9 mouse cellular contexts compared by ENCODE assay signal in genomic region chr5:92461321-92461720, GRCm38 (mm10). TPM values are rescaled to one million over a fixed set of nuclear protein-coding genes. Genes with fewer than 3 reads are reported as not detected.
A peak's percentile ranks its signal among the peaks of the same experiment; 100 is the strongest.
DNase-seq lines count a peak whose midpoint lies in the region; ATAC-seq and TF ChIP-seq lines count a peak whose summit lies in the region.
"Had no signal": no experiment of that assay in that cellular context is flagged by ENCODE, and none has a peak within 500 bp of the region (broad histone marks: within the 10 kb centered on the region; RNA-seq: fewer than 3 reads in every experiment).

No protein-coding gene starts in this region.

- peak; percentile 25; the same call in 1 of the 2 replicates for TF ChIP-seq CTCF in G1E (IDR thresholded peaks at IDR 0.05; ENCODE audit: low read depth, low read length)

- H3K4me1 ChIP-seq in G1E (ENCODE audit: insufficient read depth, low read depth, low read length): peaks cover 25% of the 10 kb centered on the region
- H3K4me1 ChIP-seq: limb, embryonic 13.5 days had no signal

- no peaks in the 10 kb centered on the region for H3K27me3 ChIP-seq in G1E (ENCODE audit: insufficient read depth, low read length)
- H3K27me3 ChIP-seq: limb, embryonic 13.5 days had no signal

- no peak for ATAC-seq in cerebellum, adult (ENCODE audit: insufficient number of reproducible peaks, low FRiP score, low TSS enrichment)
- ATAC-seq in G1E (ENCODE audit: extremely low read depth, insufficient number of reproducible peaks, low FRiP score, poor library complexity, severe bottlenecking): peak; percentile 45; the same call in 1 of the 2 replicates
- ATAC-seq in megakaryocyte, adult 5-6 weeks (ENCODE audit: poor library complexity, severe bottlenecking): peak; percentile 74

- DNase-seq in cerebellum, adult 11 months: peak; percentile 46
- peak; percentile 20 for DNase-seq in G1E (ENCODE audit: low spot score)
- DNase-seq in cerebellum, adult 9-10 months: peak; percentile 63
- peak; percentile 37 for DNase-seq in gastrocnemius, postnatal 25 days
- peak; percentile 21 for DNase-seq in layer of hippocampus, adult 9-10 months (ENCODE audit: low spot score)
- DNase-seq in spleen, postnatal 10 days (ENCODE audit: low spot score in 2 of 2): peak; percentile 29 to 73

- H3K4me3 ChIP-seq in G1E (ENCODE audit: low read depth, low read length): no peak overlapping the region
- H3K4me3 ChIP-seq: limb, embryonic 13.5 days had no signal

- H3K36me3 ChIP-seq in G1E (replicated peaks): peaks cover 66% of the 10 kb centered on the region

- H3K9me3 ChIP-seq in G1E (replicated peaks): no peaks in the 10 kb centered on the region
- H3K9me3 ChIP-seq: limb, embryonic 13.5 days had no signal

RNA-seq across cellular contexts. Expression of gene Nup54, which starts 26.3 kb away (rescaled TPM):
- total RNA-seq in G1E (2014; fragmentation: Nextera tagmentation): 97.6 and 119 TPM in 2 replicates
- 90.7 and 101 TPM in 2 replicates for total RNA-seq in G1E (2017)
- 19.8 and 34.0 TPM in 2 replicates for polyA plus RNA-seq in G1E (2012)
- total RNA-seq in gastrocnemius, postnatal 25 days (2021): 1 to 10 TPM; 9.1 to 9.7 TPM
- total RNA-seq in megakaryocyte, adult 5-6 weeks (2015): 49.7 and 63.3 TPM in 2 replicates
- total RNA-seq in megakaryocyte, adult 5-6 weeks (2017): 56.8 and 73.3 TPM in 2 replicates

RNA-seq across cellular contexts. Expression of gene Scarb2, which starts 45.3 kb away (rescaled TPM):
- 31.8 and 32.6 TPM in 2 replicates for total RNA-seq in G1E (2014; fragmentation: Nextera tagmentation)
- total RNA-seq in G1E (2017): 47.5 and 50.0 TPM in 2 replicates
- polyA plus RNA-seq in G1E (2012): 6.5 and 7.1 TPM in 2 replicates
- total RNA-seq in gastrocnemius, postnatal 25 days (2021): 10 to 100 TPM; 61.8 to 69.2 TPM
- total RNA-seq in megakaryocyte, adult 5-6 weeks (2015): 52.0 and 52.9 TPM in 2 replicates
- total RNA-seq in megakaryocyte, adult 5-6 weeks (2017): 79.9 and 82.0 TPM in 2 replicates

Comparison
In these comparisons a context has a peak if more than half of its experiments do, and no peak if none do; other contexts are left out.
1. RNA of gene Nup54, which starts 26.3 kb away (total RNA-seq): 90.7 to 119 TPM in G1E and 49.7 to 73.3 TPM in megakaryocyte, adult 5-6 weeks; 9.1 to 9.7 TPM in gastrocnemius, postnatal 25 days; every median in the first group is over 4 times any median in the second.
2. Peak in every context shown above with its lines, with median percentiles within 50 percentile points of each other: DNase-seq.